Mouse (Mus musculus): ENCODE measurements around the gene 4930558K02Rik.

The 4930558K02Rik gene

GRCm38 (mm10) chr1:161909074-161909473 lies 70.4 kb downstream of the 4930558K02Rik start:
- no peak for ATAC-seq (ENCODE audit: insufficient number of reproducible peaks, low FRiP score, low TSS enrichment)

- ATAC-seq (ENCODE audit: insufficient number of reproducible peaks, low FRiP score, low TSS enrichment): no peak
These were observed 71.5 kb downstream of the 4930558K02Rik start for GRCm38 (mm10) chr1:161907795-161908457.

GRCm38 (mm10) chr1:161907111-161907510 lies 72.3 kb downstream of the 4930558K02Rik start:
- ATAC-seq (ENCODE audit: insufficient number of reproducible peaks, low FRiP score, low TSS enrichment): no peak

- no peak for ATAC-seq (ENCODE audit: insufficient number of reproducible peaks, low FRiP score, low TSS enrichment)
These were observed 76.6 kb downstream of the 4930558K02Rik start for GRCm38 (mm10) chr1:161902692-161903452.

- no peak for ATAC-seq (ENCODE audit: insufficient number of reproducible peaks, low FRiP score, low TSS enrichment)
These were observed 79.3 kb downstream of the 4930558K02Rik start for GRCm38 (mm10) chr1:161900129-161900528.

- ATAC-seq (ENCODE audit: insufficient number of reproducible peaks, low FRiP score, low TSS enrichment): no peak
These were observed 82.2 kb downstream of the 4930558K02Rik start for GRCm38 (mm10) chr1:161897235-161897634.

GRCm38 (mm10) chr1:161896130-161896529 lies 83.3 kb downstream of the 4930558K02Rik start:
- ATAC-seq (ENCODE audit: insufficient number of reproducible peaks, low FRiP score, low TSS enrichment): no peak

- ATAC-seq (ENCODE audit: insufficient number of reproducible peaks, low FRiP score, low TSS enrichment): no peak
These were observed 84.4 kb downstream of the 4930558K02Rik start for GRCm38 (mm10) chr1:161895014-161895413.

- ATAC-seq (ENCODE audit: insufficient number of reproducible peaks, low FRiP score, low TSS enrichment): no peak
These were observed 84.9 kb downstream of the 4930558K02Rik start for GRCm38 (mm10) chr1:161894553-161894952.

GRCm38 (mm10) chr1:161894126-161894525 lies 85.3 kb downstream of the 4930558K02Rik start:
- no peak for ATAC-seq (ENCODE audit: insufficient number of reproducible peaks, low FRiP score, low TSS enrichment)

Measured in cerebellum, adult (tissue).